Mouse (Mus musculus) liver, postnatal 0 days (tissue): Measurements from ENCODE around the gene Cd300ld5.

ENCODE experiments used
- CTCF ChIP-seq: sonication (generic); IDR thresholded peaks from 2 replicates; pipeline ENCODE4 v1.5.1; 2016; ENCODE audit warnings: antibody characterized with exemption, low read depth
- EP300 ChIP-seq: IDR thresholded peaks from 2 replicates; pipeline ENCODE4 v1.6.1; 2016; ENCODE audit warnings: antibody characterized with exemption, low read depth, mild to moderate bottlenecking

GRCm38 (mm10) chr11:114989793-114990192 is 47.8 kb downstream of the Cd300ld5 start, which contains the start of gene Cd300ld:
- TF ChIP-seq CTCF (no peak), EP300 (no peak)
